Mouse (Mus musculus): Measurements from ENCODE around the gene Fitm2. TPM values are rescaled to one million over a fixed set of nuclear protein-coding genes. Genes with fewer than 3 reads are reported as not detected.

Fitm2 gene
- polyA plus RNA-seq, 1 experiment = 24.6 TPM

DNA sequence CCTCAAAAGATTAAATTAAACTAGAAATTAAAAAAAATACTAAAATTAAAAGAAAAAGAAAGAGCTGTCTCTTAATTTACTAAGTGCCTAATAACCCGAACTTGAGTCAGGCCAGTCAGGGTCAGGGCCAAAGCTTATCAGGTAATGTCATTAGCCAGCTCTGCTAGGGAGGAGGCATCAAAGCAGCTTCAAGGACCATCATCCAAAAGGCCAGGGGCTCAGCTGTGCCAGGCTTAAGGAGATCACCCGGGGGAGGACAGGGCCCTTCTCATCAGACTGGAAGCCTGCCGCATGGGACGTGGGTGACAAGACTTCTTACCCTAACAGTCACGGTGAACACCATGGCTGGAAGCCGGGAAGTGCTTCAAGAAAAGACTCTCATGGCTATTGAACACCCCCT lies 4.8 kb downstream of the Fitm2 start:
- H3K4me3 ChIP-seq = no peak overlapping the region

DNA sequence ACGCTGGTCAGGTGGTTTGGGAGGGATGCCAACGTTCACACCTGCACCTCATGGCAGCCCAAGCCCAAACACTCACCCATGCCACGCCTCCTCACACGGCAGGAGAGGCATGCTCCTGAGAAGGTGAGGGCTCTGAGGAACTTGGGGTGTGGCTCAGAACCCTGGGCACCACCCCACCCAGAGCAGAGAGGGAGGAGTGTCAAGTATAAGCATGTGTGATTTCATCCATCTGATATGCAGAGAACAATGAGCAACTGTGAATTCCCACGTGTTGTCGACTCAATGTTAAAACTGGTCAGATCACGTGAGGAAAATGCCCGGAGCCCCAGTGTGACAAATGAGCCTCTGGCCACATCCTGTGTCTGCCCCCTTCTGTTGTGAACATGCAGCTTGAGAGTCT lies 5.7 kb downstream of the Fitm2 start:
- no peaks in the 10 kb centered on the region for H3K79me2 ChIP-seq (ENCODE audit: control insufficient read depth, insufficient read depth)
- H3ac ChIP-seq (ENCODE audit: control insufficient read depth, insufficient read length) = no peak overlapping the region
- no peak overlapping the region for H3K4me2 ChIP-seq (ENCODE audit: low read depth)
- H3K4me3 ChIP-seq = no peak overlapping the region
- TF ChIP-seq TCF3 (IDR thresholded peaks at IDR 0.05; ENCODE audit: insufficient read length, low read depth) = no peak
- TF ChIP-seq USF1 (IDR thresholded peaks at IDR 0.05; ENCODE audit: low read depth) = peak; percentile 81
- no peak for TF ChIP-seq E2F4 (IDR thresholded peaks at IDR 0.05; ENCODE audit: insufficient read depth)
- TF ChIP-seq MYOG (IDR thresholded peaks at IDR 0.05; ENCODE audit: control insufficient read depth in 1 of 3, insufficient read depth in 1 of 3, insufficient read length in 2 of 3, low read depth in 2 of 3) = peak in 1 of 3 experiments; percentile 50
- TF ChIP-seq MYOD1 (IDR thresholded peaks at IDR 0.05; ENCODE audit: control insufficient read depth in 1 of 3, insufficient read length in 2 of 3, low read depth in 2 of 3) = peak in 1 of 3 experiments; percentile 12
- TF ChIP-seq CEBPB (IDR thresholded peaks at IDR 0.05; ENCODE audit: insufficient read depth, poor library complexity, severe bottlenecking) = no peak
- no peak for TF ChIP-seq POLR2A (IDR thresholded peaks at IDR 0.05; ENCODE audit: insufficient read length, low read depth)
- peak; percentile 31 for TF ChIP-seq POLR2AphosphoS2 (IDR thresholded peaks at IDR 0.05; ENCODE audit: insufficient read length, low read depth)
- no peak for TF ChIP-seq TCF12 (IDR thresholded peaks at IDR 0.05; ENCODE audit: insufficient read depth, poor library complexity, severe bottlenecking)
- no peak for TF ChIP-seq SRF (IDR thresholded peaks at IDR 0.05; ENCODE audit: control insufficient read depth, insufficient read length, low read depth)
- TF ChIP-seq MAX (IDR thresholded peaks at IDR 0.05; ENCODE audit: low read depth) = no peak
- no peak for TF ChIP-seq REST (IDR thresholded peaks at IDR 0.05; ENCODE audit: insufficient read depth, insufficient read length)
- H3K36me3 ChIP-seq (ENCODE audit: control insufficient read depth, insufficient read depth) = peaks cover 7% of the 10 kb centered on the region
- H3K27me3 ChIP-seq (ENCODE audit: control insufficient read depth, insufficient read depth, insufficient read length) = no peaks in the 10 kb centered on the region

More for the DNA sequence above, 4.8 kb downstream of the Fitm2 start:
- no peak overlapping the region for H3ac ChIP-seq (ENCODE audit: control insufficient read depth, insufficient read length)
- TF ChIP-seq E2F4 (IDR thresholded peaks at IDR 0.05; ENCODE audit: insufficient read depth) (no peak), MAX (IDR thresholded peaks at IDR 0.05; ENCODE audit: low read depth) (no peak), TCF12 (IDR thresholded peaks at IDR 0.05; ENCODE audit: insufficient read depth, poor library complexity, severe bottlenecking) (no peak), SRF (IDR thresholded peaks at IDR 0.05; ENCODE audit: control insufficient read depth, insufficient read length, low read depth) (no peak), POLR2A (IDR thresholded peaks at IDR 0.05; ENCODE audit: insufficient read length, low read depth) (no peak), TCF3 (IDR thresholded peaks at IDR 0.05; ENCODE audit: insufficient read length, low read depth) (no peak), MYOD1 (IDR thresholded peaks at IDR 0.05; ENCODE audit: control insufficient read depth in 1 of 3, insufficient read length in 2 of 3, low read depth in 2 of 3) (no peak)
- H3K4me2 ChIP-seq (ENCODE audit: low read depth) = no peak overlapping the region
- H3K79me2 ChIP-seq (ENCODE audit: control insufficient read depth, insufficient read depth) = no peaks in the 10 kb centered on the region
- peaks cover 7% of the 10 kb centered on the region for H3K36me3 ChIP-seq (ENCODE audit: control insufficient read depth, insufficient read depth)
- no peaks in the 10 kb centered on the region for H3K27me3 ChIP-seq (ENCODE audit: control insufficient read depth, insufficient read depth, insufficient read length)

DNA sequence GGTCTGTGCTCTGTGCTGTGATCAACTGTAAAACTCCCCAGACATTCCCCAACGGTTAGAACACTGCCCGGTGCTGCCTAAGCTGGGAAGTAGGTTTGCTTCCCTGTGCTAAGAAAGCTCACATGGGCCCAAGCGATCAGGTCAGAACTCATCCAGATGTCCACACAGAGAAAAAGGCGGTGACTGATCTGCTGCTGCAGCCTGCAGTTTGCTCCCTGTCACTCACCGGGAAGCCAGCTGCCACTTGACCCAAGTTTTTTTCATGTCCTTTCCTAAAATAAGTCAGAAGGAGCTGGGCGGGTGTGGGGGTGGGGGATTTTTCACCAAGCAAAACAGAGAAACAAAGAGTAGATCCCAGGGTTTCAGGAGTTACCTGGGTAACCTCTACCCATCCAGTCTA lies 7.9 kb downstream of the Fitm2 start:
- TF ChIP-seq MYOD1 (IDR thresholded peaks at IDR 0.05; ENCODE audit: control insufficient read depth in 1 of 3, insufficient read length in 2 of 3, low read depth in 2 of 3) (peak; percentile 36 to 84 (median 49)), MYOG (IDR thresholded peaks at IDR 0.05; ENCODE audit: control insufficient read depth in 1 of 3, insufficient read depth in 1 of 3, insufficient read length in 2 of 3, low read depth in 2 of 3) (peak in 2 of 3 experiments; percentile 48 to 69), SRF (IDR thresholded peaks at IDR 0.05; ENCODE audit: control insufficient read depth, insufficient read length, low read depth) (no peak), POLR2AphosphoS2 (IDR thresholded peaks at IDR 0.05; ENCODE audit: insufficient read length, low read depth) (no peak), REST (IDR thresholded peaks at IDR 0.05; ENCODE audit: insufficient read depth, insufficient read length) (no peak)
- Histone ChIP-seq H3K27me3 (ENCODE audit: control insufficient read depth, insufficient read depth, insufficient read length) (no peaks in the 10 kb centered on the region), H3ac (ENCODE audit: control insufficient read depth, insufficient read length) (no peak overlapping the region), H3K79me2 (ENCODE audit: control insufficient read depth, insufficient read depth) (no peaks in the 10 kb centered on the region), H3K36me3 (ENCODE audit: control insufficient read depth, insufficient read depth) (peaks cover 5% of the 10 kb centered on the region), H3K4me3 (no peak overlapping the region), H3K4me2 (ENCODE audit: low read depth) (no peak overlapping the region)

DNA sequence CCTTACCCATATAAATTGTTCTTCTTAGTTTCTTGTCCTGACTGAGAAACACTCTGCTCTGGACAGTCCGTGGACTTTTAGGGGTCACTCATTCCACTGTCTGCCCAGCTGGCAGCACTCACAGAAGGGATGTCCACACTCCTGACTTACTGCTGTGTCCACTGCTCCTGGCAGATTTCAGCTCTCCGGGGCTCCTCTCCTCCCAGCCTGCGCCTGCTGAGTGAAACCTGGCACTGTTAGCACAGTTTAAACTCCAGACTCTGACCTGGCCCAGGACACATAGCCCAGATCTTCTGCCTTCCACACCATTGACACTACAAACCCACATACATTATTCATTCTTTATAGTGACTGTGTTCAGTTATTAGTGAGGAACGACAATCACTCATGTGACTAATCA lies 8.4 kb downstream of the Fitm2 start:
- no peaks in the 10 kb centered on the region for H3K36me3 ChIP-seq (ENCODE audit: control insufficient read depth, insufficient read depth)
- H3K4me3 ChIP-seq = no peak overlapping the region
- H3K27me3 ChIP-seq (ENCODE audit: control insufficient read depth, insufficient read depth, insufficient read length) = no peaks in the 10 kb centered on the region
- no peak overlapping the region for H3ac ChIP-seq (ENCODE audit: control insufficient read depth, insufficient read length)
- no peak overlapping the region for H3K4me2 ChIP-seq (ENCODE audit: low read depth)
- TF ChIP-seq E2F4 (IDR thresholded peaks at IDR 0.05; ENCODE audit: insufficient read depth) (no peak), MAX (IDR thresholded peaks at IDR 0.05; ENCODE audit: low read depth) (no peak), REST (IDR thresholded peaks at IDR 0.05; ENCODE audit: insufficient read depth, insufficient read length) (no peak), POLR2A (IDR thresholded peaks at IDR 0.05; ENCODE audit: insufficient read length, low read depth) (no peak), MYOG (IDR thresholded peaks at IDR 0.05; ENCODE audit: control insufficient read depth in 1 of 3, insufficient read depth in 1 of 3, insufficient read length in 2 of 3, low read depth in 2 of 3) (no peak), TCF12 (IDR thresholded peaks at IDR 0.05; ENCODE audit: insufficient read depth, poor library complexity, severe bottlenecking) (no peak), CEBPB (IDR thresholded peaks at IDR 0.05; ENCODE audit: insufficient read depth, poor library complexity, severe bottlenecking) (no peak), SRF (IDR thresholded peaks at IDR 0.05; ENCODE audit: control insufficient read depth, insufficient read length, low read depth) (no peak), MYOD1 (IDR thresholded peaks at IDR 0.05; ENCODE audit: control insufficient read depth in 1 of 3, insufficient read length in 2 of 3, low read depth in 2 of 3) (no peak), USF1 (IDR thresholded peaks at IDR 0.05; ENCODE audit: low read depth) (no peak), POLR2AphosphoS2 (IDR thresholded peaks at IDR 0.05; ENCODE audit: insufficient read length, low read depth) (no peak), TCF3 (IDR thresholded peaks at IDR 0.05; ENCODE audit: insufficient read length, low read depth) (no peak)
- H3K79me2 ChIP-seq (ENCODE audit: control insufficient read depth, insufficient read depth) = no peaks in the 10 kb centered on the region

DNA sequence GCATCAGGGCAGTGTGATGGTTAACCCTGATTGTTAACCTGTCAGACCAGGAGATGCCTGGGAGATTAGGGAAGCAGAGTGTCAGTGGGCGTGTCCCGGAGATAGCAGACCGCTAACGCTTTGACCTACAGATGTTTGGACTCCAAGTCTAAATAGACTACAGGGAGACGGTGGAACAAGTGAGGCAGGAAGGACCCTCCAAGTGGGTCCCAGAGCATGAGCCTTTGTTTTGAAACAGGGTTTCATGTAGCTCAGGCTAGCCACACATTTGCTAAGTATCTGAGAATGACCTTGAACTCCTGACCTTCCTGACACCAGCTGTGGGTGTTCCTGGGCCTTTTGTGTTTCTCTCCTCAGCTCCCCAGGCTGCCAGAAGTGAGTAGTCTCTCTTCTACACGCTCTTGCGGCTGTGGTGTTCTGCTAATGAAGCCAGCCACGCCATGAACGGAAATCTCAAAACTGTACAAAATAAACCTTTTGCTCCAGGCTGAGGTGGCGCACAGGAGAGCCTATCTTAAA lies 9.1 kb downstream of the Fitm2 start:
- Histone ChIP-seq H3K36me3 (ENCODE audit: control insufficient read depth, insufficient read depth) (no peaks in the 10 kb centered on the region), H3K27me3 (ENCODE audit: control insufficient read depth, insufficient read depth, insufficient read length) (no peaks in the 10 kb centered on the region), H3ac (ENCODE audit: control insufficient read depth, insufficient read length) (no peak overlapping the region), H3K4me2 (ENCODE audit: low read depth) (no peak overlapping the region), H3K4me3 (no peak overlapping the region), H3K79me2 (ENCODE audit: control insufficient read depth, insufficient read depth) (no peaks in the 10 kb centered on the region)
- TF ChIP-seq TCF3 (IDR thresholded peaks at IDR 0.05; ENCODE audit: insufficient read length, low read depth) (no peak), MYOD1 (IDR thresholded peaks at IDR 0.05; ENCODE audit: control insufficient read depth in 1 of 3, insufficient read length in 2 of 3, low read depth in 2 of 3) (no peak), REST (IDR thresholded peaks at IDR 0.05; ENCODE audit: insufficient read depth, insufficient read length) (no peak), E2F4 (IDR thresholded peaks at IDR 0.05; ENCODE audit: insufficient read depth) (no peak), POLR2A (IDR thresholded peaks at IDR 0.05; ENCODE audit: insufficient read length, low read depth) (no peak), SRF (IDR thresholded peaks at IDR 0.05; ENCODE audit: control insufficient read depth, insufficient read length, low read depth) (no peak), CEBPB (IDR thresholded peaks at IDR 0.05; ENCODE audit: insufficient read depth, poor library complexity, severe bottlenecking) (no peak), TCF12 (IDR thresholded peaks at IDR 0.05; ENCODE audit: insufficient read depth, poor library complexity, severe bottlenecking) (no peak), MAX (IDR thresholded peaks at IDR 0.05; ENCODE audit: low read depth) (no peak), USF1 (IDR thresholded peaks at IDR 0.05; ENCODE audit: low read depth) (no peak), POLR2AphosphoS2 (IDR thresholded peaks at IDR 0.05; ENCODE audit: insufficient read length, low read depth) (no peak), MYOG (IDR thresholded peaks at IDR 0.05; ENCODE audit: control insufficient read depth in 1 of 3, insufficient read depth in 1 of 3, insufficient read length in 2 of 3, low read depth in 2 of 3) (no peak)

All from myocyte (in vitro differentiated cells).